Mouse (Mus musculus): Measurements from ENCODE around the gene Psmb3.

DNA sequence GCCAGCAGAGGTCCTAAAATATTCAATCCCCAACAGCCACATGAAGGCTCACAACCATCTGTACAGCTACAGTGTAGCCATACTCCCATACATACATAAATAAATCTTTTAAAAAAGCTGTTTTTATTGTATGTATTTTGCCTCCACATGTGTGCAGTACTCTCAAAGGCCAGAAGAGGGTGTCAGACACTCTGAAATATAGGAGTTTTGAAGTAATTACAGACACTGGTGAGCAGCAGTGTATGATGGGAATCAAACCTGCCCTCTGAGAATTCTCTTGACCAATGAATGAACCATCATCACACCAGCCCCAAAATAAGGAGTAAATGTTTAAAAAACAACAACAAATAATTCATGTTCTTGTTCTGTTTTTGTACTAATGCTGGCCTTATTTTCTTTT lies 58.4 kb downstream of the Psmb3 start:
- no peak for TF ChIP-seq EP300 (IDR thresholded peaks at IDR 0.05; ENCODE audit: low read length)
- TF ChIP-seq PAX5 (IDR thresholded peaks at IDR 0.05; ENCODE audit: low read length), result no peak
- TF ChIP-seq CTCF (conservative IDR thresholded peaks at IDR 0.05 in 1 of 2, IDR thresholded peaks at IDR 0.05 in 1 of 2; ENCODE audit: low read depth in 2 of 2, low read length in 2 of 2), result peak; percentile 18 to 55; a peak in 2 of 4 replicates
- TF ChIP-seq ZNF384 (IDR thresholded peaks at IDR 0.05; ENCODE audit: low read depth, low read length), result no peak

Measured in CH12.LX (cell line).